Mouse (Mus musculus) forebrain, postnatal 0 days (tissue): ENCODE results near the gene Inafm2. TPM values are rescaled to one million over a fixed set of nuclear protein-coding genes. Genes with fewer than 3 reads are reported as not detected.
A peak's percentile ranks its signal among the peaks of the same experiment; 100 is the strongest.

ENCODE experiments used
- ATAC-seq: fragments of 200-750 bp; cut with Nextera tagmentation; 2 replicates; pipeline ENCODE4 v1.8.0; 2017; ENCODE audit warnings: mild to moderate bottlenecking, moderate library complexity
- DNase-seq: peaks from one replicate; pipeline ENCODE4 v3.0.0-alpha.2; 2015
- H3K27ac ChIP-seq: fragments of 300-500 bp; sonication (generic); 2 replicates; pipeline ENCODE4 v1.5.1; 2014; ENCODE audit warnings: low read depth, mild to moderate bottlenecking, antibody characterized with exemption, low read length, moderate library complexity, mixed read lengths
- H3K27me3 ChIP-seq: fragments of 300-500 bp; sonication (generic); 2 replicates; pipeline ENCODE4 v1.6.1; 2014; ENCODE audit warnings: mild to moderate bottlenecking, low read length, mixed read lengths; ENCODE audit not compliant: insufficient read depth
- H3K36me3 ChIP-seq: fragments of 300-500 bp; sonication (generic); 2 replicates; pipeline ENCODE4 v1.6.1; 2014; ENCODE audit warnings: mild to moderate bottlenecking, moderate library complexity; ENCODE audit not compliant: insufficient read depth
- H3K4me1 ChIP-seq: fragments of 300-500 bp; sonication (generic); 2 replicates; pipeline ENCODE4 v1.6.1; 2014; ENCODE audit warnings: antibody characterized with exemption; ENCODE audit not compliant: insufficient read depth
- H3K4me2 ChIP-seq: fragments of 300-500 bp; sonication (generic); 2 replicates; pipeline ENCODE4 v1.6.1; 2014; ENCODE audit warnings: low read depth, mild to moderate bottlenecking, moderate library complexity
- H3K4me3 ChIP-seq: fragments of 300-500 bp; sonication (generic); 2 replicates; pipeline ENCODE4 v1.5.1; 2014; ENCODE audit warnings: low read depth, low read length, mixed read lengths
- H3K9ac ChIP-seq: fragments of 300-500 bp; sonication (generic); 2 replicates; pipeline ENCODE4 v1.6.1; 2014; ENCODE audit warnings: mild to moderate bottlenecking
- H3K9me3 ChIP-seq: fragments of 300-500 bp; sonication (generic); 2 replicates; pipeline ENCODE4 v1.6.1; 2016; ENCODE audit warnings: low read length
- CTCF ChIP-seq: sonication (generic); IDR thresholded peaks from 2 replicates; pipeline ENCODE4 v1.5.1; 2016; ENCODE audit warnings: antibody characterized with exemption, control low read depth, low read depth
- WGBS: fragments of 180-500 bp; shearing (Covaris S2); extraction: QIAGEN DNeasy Blood & Tissue Kit; methylation state at CpG from one replicate; pipeline ENCODE4 v1.1.7; 2014; 5-methylcytosine and 5-hydroxymethylcytosine counted together
- polyA plus RNA-seq: library from polyadenylated mRNA; unstranded; fragments of >200 nt; fragmentation: Nextera tagmentation; extraction: Ambion mirVana; gene quantifications from 2 replicates; pipeline ENCODE4 v1.2.1, GENCODE M21; 2015
- total RNA-seq: library from RNA; depleted of rRNA; stranded (reverse); fragments of >200 nt; gene quantifications from 2 replicates; pipeline ENCODE4 v1.2.3, GENCODE M21; 2014

Gene Inafm2
- total and polyA plus RNA-seq, 2 experiments from 2014 or later, result 14.2 to 17.2 TPM

DNA sequence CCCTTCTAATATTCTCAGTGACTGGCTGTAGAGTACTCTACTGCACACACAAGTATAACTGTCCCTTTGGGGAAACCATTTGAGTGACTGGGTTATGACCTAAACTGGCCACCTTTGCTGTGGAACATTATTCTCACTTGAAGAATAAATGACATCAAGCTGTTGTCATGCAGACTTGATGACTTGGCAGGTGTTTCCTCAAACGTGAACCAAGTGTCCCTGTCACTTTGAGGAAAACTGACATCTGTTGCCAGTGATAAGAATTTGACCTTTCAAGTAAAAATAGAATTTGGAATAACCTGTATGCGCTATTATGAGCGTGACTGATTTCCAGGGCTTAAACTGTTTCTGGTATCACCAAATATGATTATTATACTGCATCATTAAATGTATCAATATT, 5.2 kb upstream of the Inafm2 start:
- Histone ChIP-seq H3K27ac (no peak overlapping the region), H3K9ac (no peak overlapping the region), H3K36me3 (no peaks in the 10 kb centered on the region), H3K4me1 (peaks cover 14% of the 10 kb centered on the region; the same call in 1 of the 2 replicates), H3K9me3 (no peaks in the 10 kb centered on the region), H3K4me2 (no peak overlapping the region), H3K4me3 (no peak overlapping the region), H3K27me3 (no peaks in the 10 kb centered on the region; the same call in 1 of the 2 replicates)
- whole genome bisulfite sequencing, result 70% methylated on average over 3 of the region's 3 CpGs
- TF ChIP-seq CTCF, result no peak
- DNase-seq (no peak), ATAC-seq (no peak)

- no peak overlapping the region for H3K4me3 ChIP-seq
- no peaks in the 10 kb centered on the region for H3K36me3 ChIP-seq
- H3K27me3 ChIP-seq, result no peaks in the 10 kb centered on the region; the same call in 1 of the 2 replicates
- H3K4me1 ChIP-seq, result peaks cover 14% of the 10 kb centered on the region; the same call in 1 of the 2 replicates
- DNase-seq (no peak), ATAC-seq (no peak)
- 66% methylated on average over 9 of the region's 9 CpGs for WGBS
- H3K4me2 ChIP-seq, result no peak overlapping the region
- no peaks in the 10 kb centered on the region for H3K9me3 ChIP-seq
- no peak overlapping the region for H3K9ac ChIP-seq
- no peak for TF ChIP-seq CTCF
- no peak overlapping the region for H3K27ac ChIP-seq
Measured at GRCm38 (mm10) chr2:118741183-118741582, 4.4 kb upstream of the Inafm2 start.

DNA sequence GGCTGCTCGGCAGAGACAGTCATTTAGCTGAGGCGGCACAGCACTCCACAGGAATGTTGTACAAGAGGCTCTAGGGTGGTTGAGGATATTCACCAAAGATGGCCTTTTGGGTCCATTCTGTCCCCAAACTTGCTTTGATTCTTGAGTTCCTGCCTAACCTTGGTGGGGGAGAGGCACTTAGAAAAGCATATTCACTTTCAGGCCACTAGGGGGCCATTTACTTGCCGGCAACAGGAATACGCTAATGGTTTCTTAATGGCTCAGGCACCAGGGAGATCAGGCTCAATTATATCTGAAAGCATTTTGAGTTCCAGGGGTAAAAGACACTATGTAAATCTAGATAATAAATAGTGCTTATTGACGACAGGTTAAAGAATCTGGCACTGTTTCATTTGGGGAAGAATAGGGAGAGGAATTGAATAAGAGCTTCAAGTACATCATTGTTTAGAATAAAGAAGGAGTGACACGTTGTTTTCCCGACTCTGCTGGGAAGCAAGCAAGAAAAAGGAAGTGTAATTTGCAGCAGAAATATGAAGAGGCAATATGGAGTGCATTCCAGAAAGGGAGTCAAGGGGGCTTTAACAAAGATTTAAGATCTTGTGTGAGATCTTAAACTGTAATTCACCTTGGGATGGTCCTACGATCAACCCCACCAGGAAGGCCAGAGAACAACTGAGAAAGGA, 2.2 kb upstream of the Inafm2 start:
- Histone ChIP-seq H3K36me3 (no peaks in the 10 kb centered on the region), H3K9me3 (no peaks in the 10 kb centered on the region), H3K4me3 (no peak overlapping the region), H3K4me2 (no peak overlapping the region), H3K4me1 (peaks cover 23% of the 10 kb centered on the region), H3K27me3 (no peaks in the 10 kb centered on the region; the same call in 1 of the 2 replicates), H3K9ac (no peak overlapping the region), H3K27ac (no peak overlapping the region)
- ATAC-seq (peak; percentile 12; the same call in 1 of the 2 replicates), DNase-seq (peak; percentile 76)
- peak; percentile 85 for TF ChIP-seq CTCF
- 19% methylated on average over 8 of the region's 8 CpGs for WGBS

GRCm38 (mm10) chr2:118744621-118745020, 937 bp upstream of the Inafm2 start:
- DNase-seq (no peak), ATAC-seq (no peak)
- no peak for TF ChIP-seq CTCF

GRCm38 (mm10) chr2:118745915-118746901, 650 bp downstream of the Inafm2 start:
- no peaks in the 10 kb centered on the region; the same call in 1 of the 2 replicates for H3K27me3 ChIP-seq
- peak; percentile 40 for DNase-seq
- H3K4me1 ChIP-seq, result peaks cover 31% of the 10 kb centered on the region

More at GRCm38 (mm10) chr2:118744621-118745020, 937 bp upstream of the Inafm2 start:
- no peaks in the 10 kb centered on the region; the same call in 1 of the 2 replicates for H3K27me3 ChIP-seq
- H3K27ac ChIP-seq, result no peak overlapping the region
- 14% methylated on average over 7 of the region's 7 CpGs for WGBS
- H3K4me3 ChIP-seq, result no peak overlapping the region; the same call in 1 of the 2 replicates
- H3K4me1 ChIP-seq, result peaks cover 31% of the 10 kb centered on the region
- no peak overlapping the region for H3K9ac ChIP-seq
- H3K4me2 ChIP-seq, result peak overlapping the region; percentile 97
- no peaks in the 10 kb centered on the region for H3K9me3 ChIP-seq
- H3K36me3 ChIP-seq, result no peaks in the 10 kb centered on the region

GRCm38 (mm10) chr2:118747301-118747960, 1.9 kb downstream of the Inafm2 start:
- DNase-seq (peak; percentile 50), ATAC-seq (no peak)
- TF ChIP-seq CTCF, result no peak
- WGBS, result 23% methylated on average over 10 of the region's 10 CpGs
- no peaks in the 10 kb centered on the region for H3K36me3 ChIP-seq
- H3K4me1 ChIP-seq, result peaks cover 31% of the 10 kb centered on the region
- peak overlapping the region; percentile 84 for H3K4me3 ChIP-seq
- H3K27me3 ChIP-seq, result no peaks in the 10 kb centered on the region
- no peak overlapping the region for H3K9ac ChIP-seq
- no peak overlapping the region for H3K27ac ChIP-seq
- H3K4me2 ChIP-seq, result peak overlapping the region; percentile 97
- no peaks in the 10 kb centered on the region for H3K9me3 ChIP-seq

More at GRCm38 (mm10) chr2:118745915-118746901, 650 bp downstream of the Inafm2 start:
- Histone ChIP-seq H3K27ac (peak overlapping the region; percentile 73), H3K4me3 (peak overlapping the region; percentile 84), H3K9ac (peak overlapping the region; percentile 77), H3K36me3 (no peaks in the 10 kb centered on the region), H3K4me2 (peak overlapping the region; percentile 97), H3K9me3 (no peaks in the 10 kb centered on the region)
- no peak for TF ChIP-seq CTCF
- WGBS, result 3% methylated on average over 105 of the region's 113 CpGs
- peak; percentile 46 for ATAC-seq
